Mouse (Mus musculus): ENCODE results near the gene Ikbip.

GRCm38 (mm10) chr10:91142654-91143191, 60.0 kb downstream of the Ikbip start:
- no peak for TF ChIP-seq CTCF (conservative IDR thresholded peaks at IDR 0.05; ENCODE audit: insufficient read depth, insufficient read length, low read depth, low read length)
- TF ChIP-seq POLR2A (IDR thresholded peaks at IDR 0.05; ENCODE audit: low read depth, low read length): no peak

Measured in kidney, adult 2 months (tissue).